Mouse (Mus musculus) erythroblast, embryonic 14.5 days (primary cell): ENCODE results near the gene Cpvl. TPM values are rescaled to one million over a fixed set of nuclear protein-coding genes. Genes with fewer than 3 reads are reported as not detected.

Experiments used
- H3K27me3 ChIP-seq: 2 replicates; pipeline ENCODE4 v1.6.1; 2012; ENCODE audit warnings: inconsistent platforms; ENCODE audit not compliant: control insufficient read depth
- H3K36me3 ChIP-seq: 2 replicates; pipeline ENCODE4 v1.6.1; 2012; ENCODE audit warnings: mild to moderate bottlenecking, inconsistent platforms; ENCODE audit not compliant: control insufficient read depth
- H3K4me1 ChIP-seq: 2 replicates; pipeline ENCODE4 v1.6.1; 2012; ENCODE audit warnings: inconsistent platforms; ENCODE audit not compliant: control insufficient read depth
- H3K4me3 ChIP-seq: replicated peaks from 2 replicates; pipeline ENCODE3; 2012; ENCODE audit warnings: moderate library complexity, mild to moderate bottlenecking, inconsistent platforms
- H3K9me3 ChIP-seq: 2 replicates; pipeline ENCODE4 v1.6.1; 2012; ENCODE audit warnings: low read length, inconsistent platforms, mixed read lengths; ENCODE audit not compliant: control insufficient read depth
- GATA1 ChIP-seq: IDR thresholded peaks from 2 replicates; pipeline ENCODE4 v1.6.1; 2012; ENCODE audit warnings: low read length, inconsistent platforms, mixed read lengths
- TAL1 ChIP-seq: IDR thresholded peaks from 3 replicates; pipeline ENCODE4 v1.6.1; 2012; ENCODE audit warnings: low read length, inconsistent platforms, mixed read lengths
- polyA plus RNA-seq: library from polyadenylated mRNA; stranded (reverse); fragments of >175 nt; gene quantifications from 2 replicates; pipeline ENCODE4 v1.2.3, GENCODE M21; 2012

Cpvl gene
- polyA plus RNA-seq, 1 experiment = not detected

GRCm38 (mm10) chr6:53884496-53884895 is 94.0 kb downstream of the Cpvl start:
- Histone ChIP-seq H3K4me3 (no peak overlapping the region), H3K27me3 (no peaks in the 10 kb centered on the region), H3K36me3 (no peaks in the 10 kb centered on the region), H3K4me1 (no peaks in the 10 kb centered on the region), H3K9me3 (no peaks in the 10 kb centered on the region)
- TF ChIP-seq TAL1 = no peak
- no peak for TF ChIP-seq GATA1

- Histone ChIP-seq H3K4me1 (no peaks in the 10 kb centered on the region), H3K27me3 (no peaks in the 10 kb centered on the region), H3K4me3 (no peak overlapping the region), H3K9me3 (no peaks in the 10 kb centered on the region), H3K36me3 (no peaks in the 10 kb centered on the region)
- TF ChIP-seq GATA1 = no peak
- TF ChIP-seq TAL1 = no peak
Measured at GRCm38 (mm10) chr6:53883405-53883804, 95.1 kb downstream of the Cpvl start.

GRCm38 (mm10) chr6:53881623-53882022 is 96.8 kb downstream of the Cpvl start:
- no peaks in the 10 kb centered on the region for H3K27me3 ChIP-seq
- no peaks in the 10 kb centered on the region for H3K4me1 ChIP-seq
- H3K9me3 ChIP-seq = no peaks in the 10 kb centered on the region
- no peak overlapping the region for H3K4me3 ChIP-seq
- H3K36me3 ChIP-seq = no peaks in the 10 kb centered on the region
- TF ChIP-seq GATA1 = no peak

- Histone ChIP-seq H3K9me3 (no peaks in the 10 kb centered on the region), H3K4me3 (no peak overlapping the region), H3K36me3 (no peaks in the 10 kb centered on the region), H3K27me3 (no peaks in the 10 kb centered on the region), H3K4me1 (no peaks in the 10 kb centered on the region)
- no peak for TF ChIP-seq TAL1
- TF ChIP-seq GATA1 = no peak
Measured at GRCm38 (mm10) chr6:53881235-53881606, 97.2 kb downstream of the Cpvl start.

GRCm38 (mm10) chr6:53880530-53881234 is 97.8 kb downstream of the Cpvl start:
- Histone ChIP-seq H3K27me3 (no peaks in the 10 kb centered on the region), H3K4me1 (no peaks in the 10 kb centered on the region), H3K4me3 (no peak overlapping the region), H3K36me3 (no peaks in the 10 kb centered on the region), H3K9me3 (no peaks in the 10 kb centered on the region)
- TF ChIP-seq TAL1 = no peak
- TF ChIP-seq GATA1 = no peak

GRCm38 (mm10) chr6:53879567-53879966 is 98.9 kb downstream of the Cpvl start:
- TF ChIP-seq TAL1 = no peak
- TF ChIP-seq GATA1 = no peak
- Histone ChIP-seq H3K4me1 (no peaks in the 10 kb centered on the region), H3K27me3 (no peaks in the 10 kb centered on the region), H3K9me3 (no peaks in the 10 kb centered on the region), H3K4me3 (no peak overlapping the region), H3K36me3 (no peaks in the 10 kb centered on the region)

GRCm38 (mm10) chr6:53874881-53875429 is 103.5 kb downstream of the Cpvl start:
- Histone ChIP-seq H3K36me3 (no peaks in the 10 kb centered on the region), H3K4me1 (no peaks in the 10 kb centered on the region), H3K4me3 (no peak overlapping the region), H3K9me3 (no peaks in the 10 kb centered on the region), H3K27me3 (no peaks in the 10 kb centered on the region)
- TF ChIP-seq GATA1 (no peak), TAL1 (no peak)

- Histone ChIP-seq H3K4me3 (no peak overlapping the region), H3K36me3 (no peaks in the 10 kb centered on the region), H3K9me3 (no peaks in the 10 kb centered on the region), H3K4me1 (no peaks in the 10 kb centered on the region), H3K27me3 (no peaks in the 10 kb centered on the region)
- no peak for TF ChIP-seq GATA1
- no peak for TF ChIP-seq TAL1
Measured at GRCm38 (mm10) chr6:53871903-53872302, 106.6 kb downstream of the Cpvl start.

GRCm38 (mm10) chr6:53863011-53863410 is 115.5 kb downstream of the Cpvl start:
- TF ChIP-seq GATA1 (no peak), TAL1 (no peak)
- H3K36me3 ChIP-seq = no peaks in the 10 kb centered on the region
- no peaks in the 10 kb centered on the region for H3K9me3 ChIP-seq
- H3K4me1 ChIP-seq = no peaks in the 10 kb centered on the region
- no peaks in the 10 kb centered on the region for H3K27me3 ChIP-seq
- H3K4me3 ChIP-seq = no peak overlapping the region

- H3K4me1 ChIP-seq = no peaks in the 10 kb centered on the region
- no peak overlapping the region for H3K4me3 ChIP-seq
- no peaks in the 10 kb centered on the region for H3K36me3 ChIP-seq
- no peaks in the 10 kb centered on the region for H3K9me3 ChIP-seq
- TF ChIP-seq GATA1 (no peak), TAL1 (no peak)
- no peaks in the 10 kb centered on the region for H3K27me3 ChIP-seq
Measured at GRCm38 (mm10) chr6:53859106-53859505, 119.4 kb downstream of the Cpvl start.
